ENCODE assay signal across 23 mouse cellular contexts in genomic region chr2:178471546-178472480, GRCm38 (mm10). TPM values are rescaled to one million over a fixed set of nuclear protein-coding genes. Genes with fewer than 3 reads are reported as not detected.
A peak's percentile ranks its signal among the peaks of the same experiment; 100 is the strongest.
DNase-seq lines count a peak whose midpoint lies in the region; ATAC-seq and TF ChIP-seq lines count a peak whose summit lies in the region.
"Had no signal": no experiment of that assay in that cellular context is flagged by ENCODE, and none has a peak within 500 bp of the region (broad histone marks: within the 10 kb centered on the region; RNA-seq: fewer than 3 reads in every experiment).

No protein-coding gene starts in this region.

- no peak overlapping the region for H3K4me3 ChIP-seq in liver, adult 2 months (ENCODE audit: insufficient read depth, low read depth, low read length)
- no peak overlapping the region for H3K4me3 ChIP-seq in intestine, embryonic 15.5 days (replicated peaks)
- H3K4me3 ChIP-seq in liver, embryonic 12.5 days = no peak overlapping the region
- H3K4me3 ChIP-seq in stomach, embryonic 16.5 days (replicated peaks; ENCODE audit: low read length) = no peak overlapping the region
- no peak overlapping the region for H3K4me3 ChIP-seq in forebrain, embryonic 12.5 days (replicated peaks)
- H3K4me3 ChIP-seq: gastrocnemius, adult 2 months; limb, embryonic 12.5 days; myocyte had no signal

- H3K9ac ChIP-seq in liver, adult 2 months (ENCODE audit: low read depth, low read length) = no peak overlapping the region
- no peak overlapping the region for H3K9ac ChIP-seq in intestine, embryonic 15.5 days
- H3K9ac ChIP-seq in liver, embryonic 12.5 days = no peak overlapping the region
- H3K9ac ChIP-seq in stomach, embryonic 16.5 days (ENCODE audit: low read length) = no peak overlapping the region
- no peak overlapping the region for H3K9ac ChIP-seq in forebrain, embryonic 12.5 days
- H3K9ac ChIP-seq: limb, embryonic 12.5 days had no signal

- intact Hi-C loops in left cerebral cortex, postnatal 10 days (cut with DNase I) = no loop called here

- H3K4me2 ChIP-seq in intestine, embryonic 15.5 days (replicated peaks) = peak overlapping the region; percentile 39
- no peak overlapping the region for H3K4me2 ChIP-seq in liver, embryonic 12.5 days
- no peak overlapping the region for H3K4me2 ChIP-seq in stomach, embryonic 16.5 days (ENCODE audit: low read depth, low read length)
- H3K4me2 ChIP-seq in forebrain, embryonic 12.5 days = no peak overlapping the region
- H3K4me2 ChIP-seq: heart, embryonic 11.5 days; limb, embryonic 12.5 days had no signal

- no peaks in the 10 kb centered on the region for H3K79me2 ChIP-seq in liver, adult 2 months (ENCODE audit: control insufficient read depth, insufficient read depth, low read length)

- 41% methylated on average over 17 of the region's 17 CpGs for WGBS in liver, adult 2 months
- WGBS in intestine, embryonic 15.5 days = 48% methylated on average over 17 of the region's 17 CpGs
- 61% methylated on average over 17 of the region's 17 CpGs for WGBS in liver, embryonic 12.5 days (ENCODE audit: insufficient replicate concordance)
- WGBS in stomach, embryonic 16.5 days = 52% methylated on average over 17 of the region's 17 CpGs
- 79% methylated on average over 17 of the region's 17 CpGs for WGBS in forebrain, embryonic 12.5 days

- no peak for TF ChIP-seq POLR2A in liver, adult 2 months (IDR thresholded peaks at IDR 0.05; ENCODE audit: extremely low read depth, insufficient read depth, low read length)

- no peaks in the 10 kb centered on the region for H3K27me3 ChIP-seq in liver, adult 2 months (ENCODE audit: control insufficient read depth, insufficient read depth, low read length)
- H3K27me3 ChIP-seq in intestine, embryonic 15.5 days (replicated peaks) = no peaks in the 10 kb centered on the region
- no peaks in the 10 kb centered on the region for H3K27me3 ChIP-seq in liver, embryonic 12.5 days (replicated peaks)
- no peaks in the 10 kb centered on the region for H3K27me3 ChIP-seq in stomach, embryonic 16.5 days (ENCODE audit: control insufficient read depth, insufficient read depth, low read length)
- no peaks in the 10 kb centered on the region for H3K27me3 ChIP-seq in forebrain, embryonic 12.5 days
- H3K27me3 ChIP-seq: limb, embryonic 12.5 days had no signal

- no peak for TF ChIP-seq CTCF in liver, adult 2 months (IDR thresholded peaks at IDR 0.05; ENCODE audit: low read depth, low read length)

- DNase-seq in liver, adult 2 months (ENCODE audit: extremely low read depth, low read depth, low spot score) = peak; percentile 51
- no peak for DNase-seq in liver
- no peak for DNase-seq in left cerebral cortex, postnatal 10 days (ENCODE audit: extremely low spot score in 1 of 2, low spot score in 2 of 2)
- DNase-seq: adrenal gland, adult 8-10 months; cerebellum, adult 8-10 months; gastrocnemius, adult 2 months; kidney, adult 11 months; lung, postnatal 14 days; right cerebral cortex, adult 18-20 months; thymus, adult 18-20 months had no signal

- H3K36me3 ChIP-seq in liver, adult 2 months (ENCODE audit: control insufficient read depth, insufficient read depth, low read length) = no peaks in the 10 kb centered on the region
- H3K36me3 ChIP-seq in intestine, embryonic 15.5 days = no peaks in the 10 kb centered on the region
- no peaks in the 10 kb centered on the region for H3K36me3 ChIP-seq in liver, embryonic 12.5 days
- no peaks in the 10 kb centered on the region for H3K36me3 ChIP-seq in stomach, embryonic 16.5 days (ENCODE audit: control insufficient read depth, insufficient read depth, low read length)
- no peaks in the 10 kb centered on the region for H3K36me3 ChIP-seq in forebrain, embryonic 12.5 days (replicated peaks)
- H3K36me3 ChIP-seq: limb, embryonic 12.5 days had no signal

- no peaks in the 10 kb centered on the region for H3K9me3 ChIP-seq in intestine, embryonic 15.5 days
- H3K9me3 ChIP-seq in liver, embryonic 12.5 days (replicated peaks) = 0 out of 2 replicates have a peak, but pooled peaks cover 6% of the 10 kb centered on the region
- H3K9me3 ChIP-seq in stomach, embryonic 16.5 days (replicated peaks; ENCODE audit: control insufficient read depth, low read length) = no peaks in the 10 kb centered on the region
- no peaks in the 10 kb centered on the region for H3K9me3 ChIP-seq in forebrain, embryonic 12.5 days
- H3K9me3 ChIP-seq: limb, embryonic 12.5 days had no signal

- H3K27ac ChIP-seq in liver, adult 2 months (replicated peaks; ENCODE audit: insufficient read depth, low read depth, low read length) = no peak overlapping the region
- peak overlapping the region; percentile 51 for H3K27ac ChIP-seq in intestine, embryonic 15.5 days
- H3K27ac ChIP-seq in liver, embryonic 12.5 days = no peak overlapping the region
- no peak overlapping the region for H3K27ac ChIP-seq in stomach, embryonic 16.5 days (ENCODE audit: low read length)
- no peak overlapping the region for H3K27ac ChIP-seq in forebrain, embryonic 12.5 days
- H3K27ac ChIP-seq: gastrocnemius, adult 2 months; limb, embryonic 12.5 days had no signal

- ATAC-seq in intestine, embryonic 15.5 days = peak; percentile 97
- ATAC-seq in liver, embryonic 12.5 days = peak; percentile 53
- peak; percentile 83 for ATAC-seq in stomach, embryonic 16.5 days (ENCODE audit: insufficient read depth, low FRiP score)
- no peak for ATAC-seq in forebrain, embryonic 12.5 days (ENCODE audit: low FRiP score)
- ATAC-seq: CD4-positive, CD25-positive, alpha-beta regulatory T cell, adult 4 months; forebrain, embryonic 16.5 days had no signal

- H3K4me1 ChIP-seq in liver, adult 2 months (ENCODE audit: control insufficient read depth, insufficient read depth, low read length) = peaks cover 5% of the 10 kb centered on the region
- H3K4me1 ChIP-seq in intestine, embryonic 15.5 days (replicated peaks) = peaks cover 5% of the 10 kb centered on the region; the same call in 1 of the 2 replicates
- 0 out of 2 replicates have a peak, but pooled peaks cover 5% of the 10 kb centered on the region for H3K4me1 ChIP-seq in liver, embryonic 12.5 days
- H3K4me1 ChIP-seq in stomach, embryonic 16.5 days (ENCODE audit: control insufficient read depth, insufficient read depth, low read length) = 0 out of 2 replicates have a peak, but pooled peaks cover 8% of the 10 kb centered on the region
- H3K4me1 ChIP-seq in forebrain, embryonic 12.5 days = no peaks in the 10 kb centered on the region

RNA-seq across cellular contexts. Expression of gene Cdh26, which starts 41.5 kb away (rescaled TPM):
- total RNA-seq in liver, adult 2 months (2014; rRNA removed) = not detected in 2 replicates
- 0.06 TPM in 1 of 2 replicates, not detected in the other for polyA plus RNA-seq in liver, adult 2 months (2012; rRNA removed)
- 0.43 and 1.0 TPM in 2 replicates for polyA plus RNA-seq in intestine, embryonic 15.5 days (2015; fragmentation: Nextera tagmentation; extraction: Ambion mirVana)
- 0.14 and 0.26 TPM in 2 replicates for polyA plus RNA-seq in liver, embryonic 12.5 days (2016; fragmentation: Nextera tagmentation; extraction: Ambion mirVana)
- 0.52 and 0.80 TPM in 2 replicates for polyA plus RNA-seq in stomach, embryonic 16.5 days (2015; fragmentation: Nextera tagmentation; extraction: Ambion mirVana)
- polyA plus RNA-seq in forebrain, embryonic 12.5 days (2016; fragmentation: Nextera tagmentation; extraction: Ambion mirVana) = 0.37 and 0.40 TPM in 2 replicates
- under 1 TPM in 1 of 2 experiments, not detected in 1; 0.21 TPM for total RNA-seq in left cerebral cortex, postnatal 10 days (2021)
- total RNA-seq: adrenal gland, adult 8-10 months; gastrocnemius, adult 2 months; heart, postnatal 25 days; MEL; neutrophil, adult 5-6 weeks had no signal
- polyA plus RNA-seq: CD4-positive, CD25-positive, alpha-beta regulatory T cell, adult 4 months; myocyte; spleen, adult 2 months had no signal

RNA-seq across cellular contexts. Expression of gene Fam217b, which starts 57.5 kb away (rescaled TPM):
- 0.18 and 0.47 TPM in 2 replicates for total RNA-seq in liver, adult 2 months (2014; rRNA removed)
- 0.15 and 0.16 TPM in 2 replicates for polyA plus RNA-seq in liver, adult 2 months (2012; rRNA removed)
- 4.3 and 5.4 TPM in 2 replicates for polyA plus RNA-seq in intestine, embryonic 15.5 days (2015; fragmentation: Nextera tagmentation; extraction: Ambion mirVana)
- 1.2 and 2.0 TPM in 2 replicates for polyA plus RNA-seq in liver, embryonic 12.5 days (2016; fragmentation: Nextera tagmentation; extraction: Ambion mirVana)
- polyA plus RNA-seq in stomach, embryonic 16.5 days (2015; fragmentation: Nextera tagmentation; extraction: Ambion mirVana) = 3.7 and 4.0 TPM in 2 replicates
- polyA plus RNA-seq in forebrain, embryonic 12.5 days (2016; fragmentation: Nextera tagmentation; extraction: Ambion mirVana) = 1.1 and 1.2 TPM in 2 replicates
- 10 to 100 TPM; 37.9 to 38.2 TPM for total RNA-seq in left cerebral cortex, postnatal 10 days (2021)
- total RNA-seq: MEL had no signal

RNA-seq across cellular contexts. Expression of gene Ppp1r3d, which starts 57.5 kb away (rescaled TPM):
- 0.18 and 0.20 TPM in 2 replicates for total RNA-seq in liver, adult 2 months (2014; rRNA removed)
- 0.16 and 0.21 TPM in 2 replicates for polyA plus RNA-seq in liver, adult 2 months (2012; rRNA removed)
- 5.0 and 5.6 TPM in 2 replicates for polyA plus RNA-seq in intestine, embryonic 15.5 days (2015; fragmentation: Nextera tagmentation; extraction: Ambion mirVana)
- 1.8 and 1.9 TPM in 2 replicates for polyA plus RNA-seq in liver, embryonic 12.5 days (2016; fragmentation: Nextera tagmentation; extraction: Ambion mirVana)
- polyA plus RNA-seq in stomach, embryonic 16.5 days (2015; fragmentation: Nextera tagmentation; extraction: Ambion mirVana) = 3.3 and 4.2 TPM in 2 replicates
- polyA plus RNA-seq in forebrain, embryonic 12.5 days (2016; fragmentation: Nextera tagmentation; extraction: Ambion mirVana) = 1.1 and 1.5 TPM in 2 replicates
- total RNA-seq in left cerebral cortex, postnatal 10 days (2021) = 10 to 100 TPM; 10.3 TPM
- total RNA-seq: MEL had no signal
- polyA plus RNA-seq: CD4-positive, CD25-positive, alpha-beta regulatory T cell, adult 4 months; myocyte had no signal
